Comparison of ENCODE assay signal across 8 mouse cellular contexts in genomic region chr11:113784656-113785396, GRCm38 (mm10). TPM values are rescaled to one million over a fixed set of nuclear protein-coding genes. Genes with fewer than 3 reads are reported as not detected.
DNase-seq lines count a peak whose midpoint lies in the region; ATAC-seq and TF ChIP-seq lines count a peak whose summit lies in the region.

No protein-coding gene starts in this region.

- no peak for ATAC-seq in lung, postnatal 0 days
- no peak; the same call in 1 of the 2 replicates for ATAC-seq in limb, embryonic 14.5 days (ENCODE audit: low FRiP score, low read depth)
- ATAC-seq in stomach, embryonic 15.5 days (ENCODE audit: insufficient read depth, low FRiP score, low read depth), result no peak
- no peak for ATAC-seq in inflammation-experienced regulatory T-cells, adult 6 months

- H3K4me1 ChIP-seq in lung, postnatal 0 days (ENCODE audit: insufficient read depth, low read depth, low read length), result peaks cover 16% of the 10 kb centered on the region; the same call in 1 of the 2 replicates
- peaks cover 31% of the 10 kb centered on the region for H3K4me1 ChIP-seq in limb, embryonic 14.5 days (ENCODE audit: control insufficient read depth, insufficient read depth, low read length)
- H3K4me1 ChIP-seq in stomach, embryonic 15.5 days, result peaks cover 38% of the 10 kb centered on the region

- H3K4me3 ChIP-seq in lung, postnatal 0 days (ENCODE audit: low read depth, low read length), result no peak overlapping the region
- no peak overlapping the region for H3K4me3 ChIP-seq in limb, embryonic 14.5 days (replicated peaks; ENCODE audit: low read length)
- no peak overlapping the region for H3K4me3 ChIP-seq in stomach, embryonic 15.5 days (replicated peaks)

- H3K27me3 ChIP-seq in lung, postnatal 0 days (replicated peaks; ENCODE audit: insufficient read depth, low read length), result no peaks in the 10 kb centered on the region
- no peaks in the 10 kb centered on the region for H3K27me3 ChIP-seq in limb, embryonic 14.5 days (ENCODE audit: control insufficient read depth, insufficient read depth, low read length)
- no peaks in the 10 kb centered on the region for H3K27me3 ChIP-seq in stomach, embryonic 15.5 days (replicated peaks)

- no peak for TF ChIP-seq EP300 in lung, postnatal 0 days (IDR thresholded peaks at IDR 0.05)

- H3K9me3 ChIP-seq in lung, postnatal 0 days (ENCODE audit: low read length), result no peaks in the 10 kb centered on the region
- H3K9me3 ChIP-seq in limb, embryonic 14.5 days (ENCODE audit: control insufficient read depth, low read length), result no peaks in the 10 kb centered on the region
- H3K9me3 ChIP-seq in stomach, embryonic 15.5 days, result no peaks in the 10 kb centered on the region

- TF ChIP-seq CTCF in lung, postnatal 0 days (IDR thresholded peaks at IDR 0.05), result no peak

- peak; percentile 54 for DNase-seq in embryo, embryonic 10.5 days (ENCODE audit: low spot score)
- no peak for DNase-seq in embryo, embryonic 11 days
- no peak for DNase-seq in lung, postnatal 0 days (ENCODE audit: low spot score)
- no peak for DNase-seq in lung, postnatal 36 days
- DNase-seq in limb, embryonic 14.5 days (ENCODE audit: low spot score), result no peak
- DNase-seq in spleen, adult 12 weeks (ENCODE audit: low spot score), result no peak

- TF ChIP-seq POLR2A in limb, embryonic 14.5 days (IDR thresholded peaks at IDR 0.05; ENCODE audit: borderline replicate concordance, extremely low read depth, insufficient read depth, insufficient read length), result no peak

- H3K4me2 ChIP-seq in lung, postnatal 0 days (replicated peaks; ENCODE audit: low read depth, low read length), result no peak overlapping the region
- H3K4me2 ChIP-seq in limb, embryonic 14.5 days (replicated peaks; ENCODE audit: low read depth, low read length, severe bottlenecking), result peak overlapping the region; percentile 47
- peak overlapping the region; percentile 54 for H3K4me2 ChIP-seq in stomach, embryonic 15.5 days

- H3K36me3 ChIP-seq in lung, postnatal 0 days (ENCODE audit: insufficient read depth, low read length), result no peaks in the 10 kb centered on the region
- H3K36me3 ChIP-seq in limb, embryonic 14.5 days (ENCODE audit: control insufficient read depth, insufficient read depth, low read length), result 0 out of 2 replicates have a peak, but pooled peaks cover 5% of the 10 kb centered on the region
- H3K36me3 ChIP-seq in stomach, embryonic 15.5 days, result no peaks in the 10 kb centered on the region

- WGBS in lung, postnatal 0 days, result 56% methylated on average over 2 of the region's 2 CpGs
- WGBS in limb, embryonic 14.5 days, result 48% methylated on average over 2 of the region's 2 CpGs
- 50% methylated on average over 2 of the region's 2 CpGs for WGBS in stomach, embryonic 15.5 days

- no peak overlapping the region for H3K9ac ChIP-seq in lung, postnatal 0 days (replicated peaks; ENCODE audit: low read depth)
- no peak overlapping the region; the same call in 1 of the 2 replicates for H3K9ac ChIP-seq in limb, embryonic 14.5 days (ENCODE audit: low read depth, low read length, severe bottlenecking)
- H3K9ac ChIP-seq in stomach, embryonic 15.5 days, result no peak overlapping the region

- peak overlapping the region; percentile 90 for H3K27ac ChIP-seq in lung, postnatal 0 days (ENCODE audit: low read length)
- peak overlapping the region; percentile 91 for H3K27ac ChIP-seq in limb, embryonic 14.5 days (replicated peaks; ENCODE audit: low read depth, low read length)
- H3K27ac ChIP-seq in stomach, embryonic 15.5 days, result peak overlapping the region; percentile 93

RNA-seq across cellular contexts. Expression of gene Cdc42ep4, which starts 33.1 kb away (rescaled TPM):
- 92.8 and 116 TPM in 2 replicates for polyA plus RNA-seq in lung, postnatal 0 days (2015; fragmentation: Nextera tagmentation; extraction: Ambion mirVana)
- polyA plus RNA-seq in limb, embryonic 14.5 days (2012; rRNA removed), result 47.3 and 61.4 TPM in 2 replicates
- polyA plus RNA-seq in limb, embryonic 14.5 days (2014; fragmentation: Nextera tagmentation; extraction: Ambion mirVana), result 49.6 and 57.3 TPM in 2 replicates
- 51.6 and 59.6 TPM in 2 replicates for polyA plus RNA-seq in stomach, embryonic 15.5 days (2015; fragmentation: Nextera tagmentation; extraction: Ambion mirVana)
- polyA plus RNA-seq in inflammation-experienced regulatory T-cells, adult 6 months (2017; shearing (Covaris generic)), result 1 to 10 TPM; 1.2 to 2.9 (median 1.5) TPM

Comparison
In these comparisons a context has a peak if more than half of its experiments do, and no peak if none do; other contexts are left out.
1. RNA of gene Cdc42ep4, which starts 33.1 kb away (polyA plus RNA-seq): 92.8 to 116 TPM in lung, postnatal 0 days, 51.6 to 59.6 TPM in stomach, embryonic 15.5 days and 47.3 to 61.4 TPM in limb, embryonic 14.5 days; 1.2 to 2.9 TPM in inflammation-experienced regulatory T-cells, adult 6 months; every median in the first group is over 10 times any median in the second.
2. Peak in every context shown above with its lines, with median percentiles within 50 percentile points of each other: H3K27ac ChIP-seq.